ENCODE assay signal across 8 mouse cellular contexts in the genomic region with DNA sequence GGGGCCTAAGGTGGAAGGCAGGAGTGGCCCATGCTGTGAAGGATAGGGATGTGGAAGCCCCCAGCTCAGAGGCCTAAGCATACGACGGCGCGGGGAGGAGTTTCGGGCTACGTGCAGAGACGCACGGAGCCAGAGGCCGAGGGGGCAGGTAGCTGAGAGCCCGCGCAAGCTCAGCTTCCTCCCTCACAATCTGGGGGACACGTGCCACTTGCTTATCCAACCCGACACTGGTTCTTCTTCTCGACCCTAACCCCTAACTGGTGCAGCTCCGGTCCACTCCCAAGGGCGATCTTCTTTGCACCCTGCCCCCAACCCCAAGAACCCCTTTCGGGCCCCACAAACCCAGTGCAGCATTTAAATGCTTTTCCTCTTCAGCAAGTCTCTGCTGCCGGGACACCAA. TPM values are rescaled to one million over a fixed set of nuclear protein-coding genes. Genes with fewer than 3 reads are reported as not detected.
A peak's percentile ranks its signal among the peaks of the same experiment; 100 is the strongest.
DNase-seq lines count a peak whose midpoint lies in the region; ATAC-seq and TF ChIP-seq lines count a peak whose summit lies in the region.

No protein-coding gene starts in this region.

- peak overlapping the region; percentile 68 for H3K4me2 ChIP-seq in CH12.LX (ENCODE audit: insufficient read depth, low read depth, poor library complexity, severe bottlenecking)
- H3K4me2 ChIP-seq in heart, postnatal 0 days (ENCODE audit: low read depth, low read length) = peak overlapping the region; percentile 79
- H3K4me2 ChIP-seq in neural tube, embryonic 14.5 days (ENCODE audit: low read depth, low read length) = peak overlapping the region; percentile 87

- peak; percentile 65 for ATAC-seq in heart, postnatal 0 days (ENCODE audit: insufficient read depth, low read depth)
- peak; percentile 81 for ATAC-seq in neural tube, embryonic 14.5 days (ENCODE audit: low read depth)

- in situ Hi-C loops in CH12.LX (cut with MboI; ENCODE audit: low pct_ligation_motif_present, low pct_unique_long_range_greater_than_20kb, low sequenced_read_pairs) = no loop called here

- peak overlapping the region; percentile 73 to 97 (median 82) for H3K4me3 ChIP-seq in CH12.LX (replicated peaks in 1 of 3; ENCODE audit: low read depth in 2 of 3, low read length in 2 of 3, poor library complexity in 1 of 3)
- H3K4me3 ChIP-seq in bone marrow, adult 2 months (replicated peaks; ENCODE audit: control insufficient read depth, low read depth, low read length) = peak overlapping the region; percentile 86
- H3K4me3 ChIP-seq in erythroblast, embryonic 14.5 days (replicated peaks) = peak overlapping the region; percentile 84
- peak overlapping the region; percentile 71 for H3K4me3 ChIP-seq in heart, postnatal 0 days (ENCODE audit: low read depth, low read length)
- H3K4me3 ChIP-seq in neural tube, embryonic 14.5 days (ENCODE audit: low read depth, low read length) = peak overlapping the region; percentile 62

- peaks cover 23% of the 10 kb centered on the region for H3K79me2 ChIP-seq in CH12.LX (replicated peaks; ENCODE audit: control insufficient read depth, extremely low read depth, insufficient read depth, poor library complexity, severe bottlenecking)

- H3K9ac ChIP-seq in CH12.LX (ENCODE audit: insufficient read depth, low read depth) = peak overlapping the region; percentile 95
- H3K9ac ChIP-seq in heart, postnatal 0 days (replicated peaks; ENCODE audit: low read depth, low read length) = peak overlapping the region; percentile 91
- peak overlapping the region; percentile 75 for H3K9ac ChIP-seq in neural tube, embryonic 14.5 days (replicated peaks; ENCODE audit: low read depth, low read length)

- TF ChIP-seq EP300 in CH12.LX (IDR thresholded peaks at IDR 0.05; ENCODE audit: low read length) = no peak
- no peak for TF ChIP-seq EP300 in heart, postnatal 0 days (IDR thresholded peaks at IDR 0.05; ENCODE audit: low read depth)

- no peaks in the 10 kb centered on the region for H3K9me3 ChIP-seq in CH12.LX (replicated peaks; ENCODE audit: low read length)
- H3K9me3 ChIP-seq in erythroblast, embryonic 14.5 days (ENCODE audit: control insufficient read depth, low read length) = no peaks in the 10 kb centered on the region
- H3K9me3 ChIP-seq in heart, postnatal 0 days (replicated peaks; ENCODE audit: control insufficient read depth, low read length) = no peaks in the 10 kb centered on the region
- no peaks in the 10 kb centered on the region for H3K9me3 ChIP-seq in neural tube, embryonic 14.5 days (ENCODE audit: control insufficient read depth, low read length)

- peaks cover 5 to 38% of the 10 kb centered on the region in 2 experiments for H3K4me1 ChIP-seq in CH12.LX (ENCODE audit: control insufficient read depth in 1 of 2, insufficient read depth in 2 of 2)
- H3K4me1 ChIP-seq in bone marrow, adult 2 months (ENCODE audit: control insufficient read depth, insufficient read depth, low read length) = peaks cover 6% of the 10 kb centered on the region
- peaks cover 59% of the 10 kb centered on the region for H3K4me1 ChIP-seq in erythroblast, embryonic 14.5 days (ENCODE audit: control insufficient read depth)
- peaks cover 13% of the 10 kb centered on the region; the same call in 1 of the 2 replicates for H3K4me1 ChIP-seq in heart, postnatal 0 days (ENCODE audit: control insufficient read depth, insufficient read depth)
- peaks cover 26% of the 10 kb centered on the region for H3K4me1 ChIP-seq in neural tube, embryonic 14.5 days (ENCODE audit: control insufficient read depth, insufficient read depth, low read length)

- no peak for TF ChIP-seq POLR2A in CH12.LX (IDR thresholded peaks at IDR 0.05; ENCODE audit: low read depth, low read length)
- peak; percentile 58; the same call in 1 of the 2 replicates for TF ChIP-seq POLR2A in bone marrow, adult 2 months (IDR thresholded peaks at IDR 0.05; ENCODE audit: borderline replicate concordance, control insufficient read depth, low read depth, low read length)

- 0% methylated on average over 18 of the region's 18 CpGs for WGBS in bone marrow, adult 2 months
- under 1% methylated on average over 18 of the region's 18 CpGs for WGBS in heart, postnatal 0 days
- WGBS in neural tube, embryonic 14.5 days = under 1% methylated on average over 18 of the region's 18 CpGs

- dilution Hi-C loops in CH12.LX (cut with MboI; ENCODE audit: extremely low pct_ligation_motif_present, extremely low pct_unique_long_range_greater_than_20kb, low sequenced_read_pairs) = no loop called here

- H3K27ac ChIP-seq in CH12.LX (ENCODE audit: insufficient read depth, low read depth) = peak overlapping the region; percentile 17; the same call in 1 of the 2 replicates
- peak overlapping the region; percentile 2 for H3K27ac ChIP-seq in bone marrow, adult 2 months (ENCODE audit: control insufficient read depth, insufficient read depth, low read depth, low read length, poor library complexity)
- peak overlapping the region; percentile 96 for H3K27ac ChIP-seq in heart, postnatal 0 days (ENCODE audit: low read depth)
- H3K27ac ChIP-seq in neural tube, embryonic 14.5 days (ENCODE audit: low read depth, low read length) = peak overlapping the region; percentile 88

- no peaks in the 10 kb centered on the region for H3K27me3 ChIP-seq in CH12.LX (replicated peaks)
- H3K27me3 ChIP-seq in erythroblast, embryonic 14.5 days (ENCODE audit: control insufficient read depth) = no peaks in the 10 kb centered on the region
- no peaks in the 10 kb centered on the region for H3K27me3 ChIP-seq in heart, postnatal 0 days (ENCODE audit: control insufficient read depth, insufficient read depth, low read length)
- H3K27me3 ChIP-seq in neural tube, embryonic 14.5 days (ENCODE audit: control insufficient read depth, insufficient read depth, low read length) = no peaks in the 10 kb centered on the region

- peak; percentile 79 for DNase-seq in CH12.LX (ENCODE audit: extremely low read depth)
- DNase-seq in heart, postnatal 0 days (ENCODE audit: low spot score) = peak; percentile 75
- DNase-seq in kidney, postnatal 36 days = peak; percentile 64 to 78
- peak; percentile 63 to 66 for DNase-seq in lung, adult 18-20 months
- peak; percentile 56 to 70 for DNase-seq in thymus, adult 18-20 months

- no peak for TF ChIP-seq CTCF in CH12.LX (conservative IDR thresholded peaks at IDR 0.05 in 1 of 2, IDR thresholded peaks at IDR 0.05 in 1 of 2; ENCODE audit: low read depth in 2 of 2, low read length in 2 of 2)
- no peak for TF ChIP-seq CTCF in bone marrow, adult 2 months (IDR thresholded peaks at IDR 0.05; ENCODE audit: control insufficient read depth, insufficient read depth, low read length)
- TF ChIP-seq CTCF in heart, postnatal 0 days (IDR thresholded peaks at IDR 0.05; ENCODE audit: low read depth) = no peak

- H3K36me3 ChIP-seq in CH12.LX (replicated peaks in 1 of 2; ENCODE audit: control insufficient read depth in 1 of 2, insufficient read depth in 1 of 2, low read length in 1 of 2) = peaks cover 59 to 81% of the 10 kb centered on the region in 2 experiments
- H3K36me3 ChIP-seq in erythroblast, embryonic 14.5 days (ENCODE audit: control insufficient read depth) = peaks cover 70% of the 10 kb centered on the region
- H3K36me3 ChIP-seq in heart, postnatal 0 days (replicated peaks; ENCODE audit: control insufficient read depth, insufficient read depth, low read length) = peaks cover 52% of the 10 kb centered on the region
- H3K36me3 ChIP-seq in neural tube, embryonic 14.5 days (ENCODE audit: control insufficient read depth, insufficient read depth, low read length) = peaks cover 32% of the 10 kb centered on the region

- TF ChIP-seq RAD21 in CH12.LX (IDR thresholded peaks at IDR 0.05; ENCODE audit: low read depth, low read length) = no peak

RNA-seq across cellular contexts. Expression of gene Tpi1, which starts 0.6 kb away (rescaled TPM):
- total RNA-seq in CH12.LX (2012; rRNA removed) (733 and 1,303 TPM in 2 replicates), CH12.LX (2014; rRNA removed) (1,570 and 1,645 TPM in 2 replicates)
- polyA plus RNA-seq in CH12.LX (2012; ENCODE audit: insufficient read length, low read depth) = 758 and 807 TPM in 2 replicates
- polyA plus RNA-seq in bone marrow, adult 2 months (2011; ENCODE audit: insufficient read depth, insufficient read length, low replicate concordance, missing spikeins) = 97.5 and 152 TPM in 2 replicates
- polyA plus RNA-seq in erythroblast, embryonic 14.5 days (2012) = 10.3 and 10.7 TPM in 2 replicates
- total RNA-seq in heart, postnatal 0 days (2014; rRNA removed; ENCODE audit: low replicate concordance) = 1,544 and 1,648 TPM in 2 replicates
- polyA plus RNA-seq in heart, postnatal 0 days (2015; fragmentation: Nextera tagmentation; extraction: Ambion mirVana) = 1,138 and 1,142 TPM in 2 replicates
- polyA plus RNA-seq in neural tube, embryonic 14.5 days (2014; fragmentation: Nextera tagmentation; extraction: Ambion mirVana) = 393 and 412 TPM in 2 replicates

RNA-seq across cellular contexts. Expression of gene Spsb2, which starts 5.0 kb away (rescaled TPM):
- total RNA-seq in CH12.LX (2012; rRNA removed) = 2.1 and 2.4 TPM in 2 replicates
- not detected in 2 replicates for total RNA-seq in CH12.LX (2014; rRNA removed)
- polyA plus RNA-seq in CH12.LX (2012; ENCODE audit: insufficient read length, low read depth) = 3.3 and 3.4 TPM in 2 replicates
- 4.9 and 7.3 TPM in 2 replicates for polyA plus RNA-seq in bone marrow, adult 2 months (2011; ENCODE audit: insufficient read depth, insufficient read length, low replicate concordance, missing spikeins)
- polyA plus RNA-seq in erythroblast, embryonic 14.5 days (2012) = 0.77 and 0.81 TPM in 2 replicates
- total RNA-seq in heart, postnatal 0 days (2014; rRNA removed; ENCODE audit: low replicate concordance) = 5.9 and 17.6 TPM in 2 replicates
- polyA plus RNA-seq in heart, postnatal 0 days (2015; fragmentation: Nextera tagmentation; extraction: Ambion mirVana) = 7.0 and 7.7 TPM in 2 replicates
- polyA plus RNA-seq in neural tube, embryonic 14.5 days (2014; fragmentation: Nextera tagmentation; extraction: Ambion mirVana) = 3.9 and 4.4 TPM in 2 replicates

RNA-seq across cellular contexts. Expression of gene Usp5, which starts 15.8 kb away (rescaled TPM):
- total RNA-seq in CH12.LX (2012; rRNA removed) (107 and 126 TPM in 2 replicates), CH12.LX (2014; rRNA removed) (75.7 and 79.8 TPM in 2 replicates)
- 96.5 and 103 TPM in 2 replicates for polyA plus RNA-seq in CH12.LX (2012; ENCODE audit: insufficient read length, low read depth)
- polyA plus RNA-seq in bone marrow, adult 2 months (2011; ENCODE audit: insufficient read depth, insufficient read length, low replicate concordance, missing spikeins) = 44.1 and 53.9 TPM in 2 replicates
- polyA plus RNA-seq in erythroblast, embryonic 14.5 days (2012) = 4.6 and 5.6 TPM in 2 replicates
- 92.2 and 126 TPM in 2 replicates for total RNA-seq in heart, postnatal 0 days (2014; rRNA removed; ENCODE audit: low replicate concordance)
- 66.4 and 73.5 TPM in 2 replicates for polyA plus RNA-seq in heart, postnatal 0 days (2015; fragmentation: Nextera tagmentation; extraction: Ambion mirVana)
- polyA plus RNA-seq in neural tube, embryonic 14.5 days (2014; fragmentation: Nextera tagmentation; extraction: Ambion mirVana) = 162 and 171 TPM in 2 replicates

RNA-seq across cellular contexts. Expression of gene Cdca3, which starts 15.9 kb away (rescaled TPM):
- total RNA-seq in CH12.LX (2012; rRNA removed) (116 and 117 TPM in 2 replicates), CH12.LX (2014; rRNA removed) (188 and 229 TPM in 2 replicates)
- 171 and 224 TPM in 2 replicates for polyA plus RNA-seq in CH12.LX (2012; ENCODE audit: insufficient read length, low read depth)
- 131 and 148 TPM in 2 replicates for polyA plus RNA-seq in bone marrow, adult 2 months (2011; ENCODE audit: insufficient read depth, insufficient read length, low replicate concordance, missing spikeins)
- 26.9 and 32.9 TPM in 2 replicates for polyA plus RNA-seq in erythroblast, embryonic 14.5 days (2012)
- total RNA-seq in heart, postnatal 0 days (2014; rRNA removed; ENCODE audit: low replicate concordance) = 95.9 and 127 TPM in 2 replicates
- 51.6 and 52.9 TPM in 2 replicates for polyA plus RNA-seq in heart, postnatal 0 days (2015; fragmentation: Nextera tagmentation; extraction: Ambion mirVana)
- 16.8 and 16.9 TPM in 2 replicates for polyA plus RNA-seq in neural tube, embryonic 14.5 days (2014; fragmentation: Nextera tagmentation; extraction: Ambion mirVana)

RNA-seq across cellular contexts. Expression of gene Gnb3, which starts 26.6 kb away (rescaled TPM):
- 0.64 and 0.84 TPM in 2 replicates for total RNA-seq in CH12.LX (2012; rRNA removed)
- 1.6 and 2.2 TPM in 2 replicates for total RNA-seq in CH12.LX (2014; rRNA removed)
- 4.1 and 4.7 TPM in 2 replicates for polyA plus RNA-seq in CH12.LX (2012; ENCODE audit: insufficient read length, low read depth)
- polyA plus RNA-seq in bone marrow, adult 2 months (2011; ENCODE audit: insufficient read depth, insufficient read length, low replicate concordance, missing spikeins) = 3.3 TPM in 1 of 2 replicates, not detected in the other
- not detected in 2 replicates for polyA plus RNA-seq in erythroblast, embryonic 14.5 days (2012)
- total RNA-seq in heart, postnatal 0 days (2014; rRNA removed; ENCODE audit: low replicate concordance) = 0.50 and 4.2 TPM in 2 replicates
- 2.8 and 3.3 TPM in 2 replicates for polyA plus RNA-seq in heart, postnatal 0 days (2015; fragmentation: Nextera tagmentation; extraction: Ambion mirVana)
- polyA plus RNA-seq in neural tube, embryonic 14.5 days (2014; fragmentation: Nextera tagmentation; extraction: Ambion mirVana) = 0.44 and 0.54 TPM in 2 replicates

Comparison
In these comparisons a context has a peak if more than half of its experiments do, and no peak if none do; other contexts are left out.
1. Peak in every context shown above with its lines: DNase-seq, ATAC-seq, H3K4me3 ChIP-seq and H3K27ac ChIP-seq.
2. H3K27ac ChIP-seq: peak in every context shown above with its lines; median percentile 96 in heart, postnatal 0 days; 88 in neural tube, embryonic 14.5 days; 17 in CH12.LX; 2 in bone marrow, adult 2 months.